Mouse (Mus musculus): ENCODE results near the gene Il17rd. TPM values are rescaled to one million over a fixed set of nuclear protein-coding genes. Genes with fewer than 3 reads are reported as not detected.

The Il17rd gene
- total and polyA plus RNA-seq, 2 experiments from 2014 or later = 1.5 to 7.2 TPM

DNA sequence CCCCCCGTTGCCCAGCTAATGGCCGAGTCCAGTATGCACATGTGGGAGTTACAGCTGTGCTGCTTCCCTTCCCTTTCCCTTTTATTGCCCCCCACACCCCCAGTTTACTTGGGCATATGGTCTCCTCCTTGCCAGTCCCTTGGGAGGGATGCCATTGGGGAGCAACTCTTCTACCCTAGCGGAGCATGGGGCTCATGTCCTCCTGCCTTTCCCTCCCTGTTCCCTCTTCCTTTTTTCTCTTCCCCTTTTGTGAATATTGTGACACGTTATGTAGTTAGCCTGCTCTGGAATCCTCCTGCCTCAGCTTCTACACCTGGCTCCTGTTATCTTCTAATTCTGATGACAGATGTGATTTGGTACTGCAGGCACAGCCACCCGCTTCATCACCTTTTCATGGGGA is 103.9 kb downstream of the Il17rd start:
- no peak for TF ChIP-seq CTCF (IDR thresholded peaks at IDR 0.05; ENCODE audit: low read depth)
- Histone ChIP-seq H3K9ac (no peak overlapping the region), H3K9me3 (ENCODE audit: low read length) (no peaks in the 10 kb centered on the region)

DNA sequence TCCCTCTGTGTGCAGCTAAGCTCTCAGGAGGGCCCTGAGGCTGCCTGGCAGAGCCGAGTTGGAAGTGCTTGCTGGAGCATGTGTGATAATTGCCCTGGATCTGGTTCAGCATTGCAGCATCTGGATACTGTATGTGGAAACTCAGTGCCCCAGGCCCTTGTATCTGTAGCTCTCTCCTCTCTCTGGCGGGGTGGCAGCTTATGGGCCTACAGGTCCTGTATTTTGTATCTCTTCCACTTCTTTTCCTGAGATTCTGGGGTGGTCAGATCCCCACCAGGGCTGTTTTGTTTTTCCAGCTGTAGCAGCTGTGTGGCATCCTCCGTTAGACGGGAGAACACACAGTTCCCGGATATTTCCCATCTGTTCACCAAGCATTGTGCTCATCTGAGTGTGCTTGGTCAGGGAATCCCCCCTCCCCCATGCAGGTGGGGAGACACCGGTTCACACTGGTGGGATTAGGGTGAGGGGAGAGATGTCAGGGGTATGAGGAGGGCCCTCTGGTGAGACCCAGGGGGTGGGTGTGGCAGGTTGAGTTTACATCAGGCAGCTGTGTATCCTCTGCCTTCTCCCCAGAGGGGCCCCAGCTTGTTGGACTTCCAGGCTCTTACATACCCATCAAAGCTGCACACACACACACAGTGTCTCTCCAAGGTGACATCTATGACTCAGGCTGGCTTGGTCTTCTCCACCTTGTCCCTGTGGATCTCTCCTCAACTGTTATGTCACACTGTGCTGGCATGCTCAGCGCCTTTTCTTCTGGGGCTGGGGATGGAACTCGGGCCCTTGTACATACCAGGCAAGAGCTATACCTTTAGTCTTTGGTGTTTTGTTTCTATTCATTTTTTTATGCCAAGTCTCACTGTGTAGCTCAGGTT is 106.7 kb downstream of the Il17rd start:
- Histone ChIP-seq H3K4me3 (ENCODE audit: low read depth, low read length) (no peak overlapping the region), H3K4me1 (ENCODE audit: insufficient read depth) (no peaks in the 10 kb centered on the region), H3K36me3 (ENCODE audit: insufficient read depth) (no peaks in the 10 kb centered on the region), H3K27me3 (ENCODE audit: insufficient read depth, low read length) (no peaks in the 10 kb centered on the region), H3K9ac (no peak overlapping the region), H3K4me2 (ENCODE audit: low read depth) (no peak overlapping the region), H3K9me3 (ENCODE audit: low read length) (no peaks in the 10 kb centered on the region), H3K27ac (ENCODE audit: low read depth, low read length) (no peak overlapping the region)
- no peak for TF ChIP-seq CTCF (IDR thresholded peaks at IDR 0.05; ENCODE audit: low read depth)
- 64% methylated on average over 8 of the region's 8 CpGs for WGBS
- DNase-seq (peak; percentile 4), ATAC-seq (no peak)

More for the DNA sequence above, 103.9 kb downstream of the Il17rd start:
- no peak overlapping the region for H3K4me2 ChIP-seq (ENCODE audit: low read depth)
- H3K27ac ChIP-seq (ENCODE audit: low read depth, low read length) = no peak overlapping the region
- ATAC-seq (no peak), DNase-seq (no peak)
- H3K27me3 ChIP-seq (ENCODE audit: insufficient read depth, low read length) = no peaks in the 10 kb centered on the region
- H3K36me3 ChIP-seq (ENCODE audit: insufficient read depth) = no peaks in the 10 kb centered on the region
- no peaks in the 10 kb centered on the region for H3K4me1 ChIP-seq (ENCODE audit: insufficient read depth)
- no peak overlapping the region for H3K4me3 ChIP-seq (ENCODE audit: low read depth, low read length)
- WGBS = 93% methylated on average over 5 of the region's 5 CpGs

DNA sequence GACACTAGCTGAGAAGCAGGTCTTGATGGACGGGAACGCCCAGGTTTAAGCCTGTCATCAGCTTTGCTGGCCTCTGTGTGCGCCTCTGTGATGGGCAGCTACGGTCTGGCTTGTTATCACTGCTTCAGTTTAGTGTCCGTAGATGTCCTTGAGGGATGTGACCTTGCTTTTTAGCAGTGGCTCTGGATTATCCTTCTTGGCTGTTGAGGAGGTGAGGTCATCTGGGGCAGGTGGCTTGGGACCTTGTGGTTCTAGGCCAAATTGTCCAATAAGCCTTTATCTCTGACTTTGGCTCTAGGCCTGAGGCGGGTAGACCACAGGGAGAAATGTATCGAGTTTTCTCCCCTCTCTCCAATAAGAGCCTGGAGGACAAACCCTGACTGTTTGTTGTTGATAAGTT is 109.0 kb downstream of the Il17rd start:
- Histone ChIP-seq H3K9ac (no peak overlapping the region), H3K4me3 (ENCODE audit: low read depth, low read length) (no peak overlapping the region), H3K36me3 (ENCODE audit: insufficient read depth) (no peaks in the 10 kb centered on the region), H3K4me1 (ENCODE audit: insufficient read depth) (no peaks in the 10 kb centered on the region), H3K27ac (ENCODE audit: low read depth, low read length) (no peak overlapping the region), H3K9me3 (ENCODE audit: low read length) (no peaks in the 10 kb centered on the region), H3K4me2 (ENCODE audit: low read depth) (no peak overlapping the region), H3K27me3 (ENCODE audit: insufficient read depth, low read length) (no peaks in the 10 kb centered on the region)
- no peak for ATAC-seq
- WGBS = 95% methylated on average over 7 of the region's 7 CpGs
- TF ChIP-seq CTCF (IDR thresholded peaks at IDR 0.05; ENCODE audit: low read depth) = no peak
- no peak for DNase-seq

DNA sequence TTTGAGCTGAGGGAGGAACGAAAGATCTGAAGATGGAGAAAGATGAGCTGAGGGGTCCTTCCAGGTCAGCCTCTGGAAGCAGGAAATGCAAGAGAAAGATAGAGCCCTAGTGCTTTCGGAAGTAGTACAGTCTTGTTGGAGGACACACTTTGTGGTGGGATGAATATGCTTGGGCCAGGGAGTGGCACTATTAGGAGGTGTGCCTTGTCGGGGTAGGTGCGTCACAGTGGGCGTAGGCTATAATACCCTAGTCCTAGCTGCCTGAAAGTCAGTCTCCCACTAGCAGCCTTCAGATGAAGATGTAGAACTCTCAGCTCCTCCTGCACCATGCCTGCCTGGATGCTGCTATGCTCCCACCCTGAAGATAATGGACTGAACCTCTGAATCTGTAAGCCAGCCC is 110.7 kb downstream of the Il17rd start:
- H3K4me2 ChIP-seq (ENCODE audit: low read depth) = no peak overlapping the region

DNA sequence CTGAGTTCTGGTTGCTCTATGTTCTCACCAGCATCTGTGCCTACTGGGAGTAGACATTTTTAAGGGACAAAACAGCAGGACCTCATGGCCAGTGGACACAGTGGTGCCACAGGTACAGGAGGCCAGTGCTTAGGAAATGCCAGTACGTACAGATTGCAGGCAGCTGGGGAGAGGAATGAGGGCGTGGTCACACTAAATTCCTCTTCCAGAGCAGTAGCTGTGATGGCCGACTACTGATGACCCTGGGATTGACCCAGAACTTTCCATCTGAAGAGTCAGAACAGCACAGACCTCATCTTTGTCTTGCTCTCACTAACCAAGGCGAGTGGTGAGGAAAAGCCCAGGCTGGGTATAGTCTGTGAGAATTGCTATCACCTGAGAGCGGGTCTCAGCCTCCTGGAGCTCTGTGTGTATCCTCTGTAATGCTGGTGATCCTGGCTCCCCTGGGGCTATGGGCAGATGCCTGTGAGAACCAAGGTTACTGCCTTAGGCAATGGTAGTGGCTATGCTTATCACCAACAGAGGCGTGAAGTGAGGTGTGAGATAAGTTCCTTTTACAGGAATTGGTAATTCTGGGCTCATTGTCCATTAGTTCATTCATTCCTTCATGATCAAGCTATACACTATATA is 111.4 kb downstream of the Il17rd start:
- H3K4me1 ChIP-seq (ENCODE audit: insufficient read depth) = no peaks in the 10 kb centered on the region
- no peak overlapping the region for H3K27ac ChIP-seq (ENCODE audit: low read depth, low read length)
- H3K36me3 ChIP-seq (ENCODE audit: insufficient read depth) = no peaks in the 10 kb centered on the region
- DNase-seq (no peak), ATAC-seq (no peak)
- H3K4me3 ChIP-seq (ENCODE audit: low read depth, low read length) = no peak overlapping the region
- no peak overlapping the region for H3K9ac ChIP-seq
- WGBS = 85% methylated on average over 6 of the region's 6 CpGs
- no peaks in the 10 kb centered on the region for H3K27me3 ChIP-seq (ENCODE audit: insufficient read depth, low read length)
- TF ChIP-seq CTCF (IDR thresholded peaks at IDR 0.05; ENCODE audit: low read depth) = no peak
- no peaks in the 10 kb centered on the region for H3K9me3 ChIP-seq (ENCODE audit: low read length)
- no peak overlapping the region for H3K4me2 ChIP-seq (ENCODE audit: low read depth)

More for the DNA sequence above, 110.7 kb downstream of the Il17rd start:
- no peak for TF ChIP-seq CTCF (IDR thresholded peaks at IDR 0.05; ENCODE audit: low read depth)
- no peaks in the 10 kb centered on the region for H3K27me3 ChIP-seq (ENCODE audit: insufficient read depth, low read length)
- H3K36me3 ChIP-seq (ENCODE audit: insufficient read depth) = no peaks in the 10 kb centered on the region
- DNase-seq (no peak), ATAC-seq (no peak)
- no peak overlapping the region for H3K9ac ChIP-seq
- H3K4me3 ChIP-seq (ENCODE audit: low read depth, low read length) = no peak overlapping the region
- WGBS = 94% methylated on average over 5 of the region's 5 CpGs
- no peaks in the 10 kb centered on the region for H3K9me3 ChIP-seq (ENCODE audit: low read length)
- no peaks in the 10 kb centered on the region for H3K4me1 ChIP-seq (ENCODE audit: insufficient read depth)
- no peak overlapping the region for H3K27ac ChIP-seq (ENCODE audit: low read depth, low read length)

DNA sequence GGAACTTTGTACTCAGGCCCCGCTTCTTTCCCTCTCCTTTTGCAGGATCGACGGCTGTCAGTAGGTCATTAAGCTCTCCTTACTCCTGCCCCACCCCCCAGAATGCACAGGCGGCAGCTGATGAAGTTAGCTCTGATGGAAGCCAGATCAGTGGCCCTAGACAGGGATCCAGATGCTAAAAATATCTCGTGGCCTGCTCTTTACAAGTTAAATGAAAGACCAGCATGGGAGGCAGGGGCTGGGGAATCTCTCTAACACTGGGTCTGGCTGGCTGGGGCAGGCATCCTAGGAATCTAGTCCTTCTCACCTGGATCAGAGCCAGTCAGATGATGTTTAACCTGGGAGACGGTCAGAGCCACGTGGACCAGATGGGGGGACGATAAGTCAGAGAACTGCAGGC is 112.7 kb downstream of the Il17rd start:
- Histone ChIP-seq H3K9me3 (ENCODE audit: low read length) (no peaks in the 10 kb centered on the region), H3K4me3 (ENCODE audit: low read depth, low read length) (no peak overlapping the region), H3K4me1 (ENCODE audit: insufficient read depth) (no peaks in the 10 kb centered on the region), H3K4me2 (ENCODE audit: low read depth) (no peak overlapping the region), H3K36me3 (ENCODE audit: insufficient read depth) (no peaks in the 10 kb centered on the region), H3K9ac (no peak overlapping the region), H3K27me3 (ENCODE audit: insufficient read depth, low read length) (no peaks in the 10 kb centered on the region), H3K27ac (ENCODE audit: low read depth, low read length) (no peak overlapping the region)
- no peak for ATAC-seq
- 55% methylated on average over 8 of the region's 8 CpGs for WGBS
- no peak for DNase-seq
- TF ChIP-seq CTCF (IDR thresholded peaks at IDR 0.05; ENCODE audit: low read depth) = no peak

DNA sequence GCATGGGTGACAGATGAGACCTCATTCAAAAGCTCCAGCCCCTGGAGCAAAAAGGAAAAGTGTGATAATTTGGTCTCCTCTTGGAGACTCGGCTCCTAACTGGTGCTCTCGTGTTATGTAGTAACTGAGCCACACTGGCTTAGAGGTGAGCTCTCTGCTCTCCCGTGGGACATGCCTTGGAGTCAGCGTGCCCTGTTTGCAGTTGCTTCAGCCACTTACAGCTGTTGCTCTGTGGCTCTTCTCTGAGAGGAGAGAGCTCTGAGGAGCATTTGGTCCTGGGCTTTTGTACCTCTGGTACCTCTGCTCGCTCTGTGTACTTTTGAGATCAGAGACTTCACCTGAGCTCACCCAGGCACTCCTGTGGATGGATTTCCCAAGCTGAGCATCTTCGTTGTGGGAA is 116.3 kb downstream of the Il17rd start:
- Histone ChIP-seq H3K27ac (ENCODE audit: low read depth, low read length) (no peak overlapping the region), H3K4me3 (ENCODE audit: low read depth, low read length) (no peak overlapping the region), H3K4me1 (ENCODE audit: insufficient read depth) (no peaks in the 10 kb centered on the region), H3K36me3 (ENCODE audit: insufficient read depth) (no peaks in the 10 kb centered on the region), H3K9me3 (ENCODE audit: low read length) (no peaks in the 10 kb centered on the region), H3K9ac (no peak overlapping the region), H3K27me3 (ENCODE audit: insufficient read depth, low read length) (no peaks in the 10 kb centered on the region), H3K4me2 (ENCODE audit: low read depth) (no peak overlapping the region)
- ATAC-seq (no peak), DNase-seq (no peak)
- 81% methylated on average over 6 of the region's 6 CpGs for WGBS
- no peak for TF ChIP-seq CTCF (IDR thresholded peaks at IDR 0.05; ENCODE audit: low read depth)
